Mouse (Mus musculus): ENCODE measurements at regions not wholly inside any gene's neighbourhood (a gene's known extent, or its start where the extent isn't known, plus 50 kb on each side); places are given as distances from the start of the nearest gene placed in this dataset.

DNA sequence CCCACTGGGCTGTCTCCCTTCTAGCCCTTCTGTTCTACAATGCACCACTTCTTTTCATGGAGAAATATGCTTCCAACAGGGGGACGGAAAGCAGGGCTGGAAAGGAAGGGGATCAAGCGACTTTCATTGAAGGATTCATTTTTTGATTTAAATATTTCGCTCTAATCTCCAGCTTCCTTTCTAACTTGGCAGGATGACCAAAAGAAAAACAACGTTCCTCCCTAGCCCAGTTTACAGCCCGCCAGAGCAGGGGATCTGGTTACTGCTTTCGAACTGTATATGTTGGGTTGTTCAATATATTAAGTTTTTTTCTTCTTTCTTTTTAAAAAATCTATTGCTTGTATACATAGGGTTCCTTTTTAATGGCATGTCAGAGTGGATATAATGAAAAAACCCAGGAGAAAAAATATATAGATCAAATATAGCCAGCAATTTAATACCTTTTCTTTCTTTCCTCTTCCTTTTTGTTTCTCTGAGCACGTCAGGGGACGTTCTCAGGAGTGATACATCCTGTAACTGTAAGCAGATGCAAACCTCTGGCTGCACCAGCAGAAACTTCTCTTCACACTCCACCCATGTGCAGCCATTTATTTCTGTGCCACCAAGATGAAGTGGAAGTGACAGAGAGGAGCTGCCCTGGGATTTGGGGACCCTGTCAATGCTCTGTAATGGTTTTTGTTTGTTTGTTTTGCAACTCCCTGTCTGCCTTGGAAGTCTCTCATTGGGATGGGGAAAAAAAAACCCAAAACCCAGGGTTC, 406.7 kb downstream of the Ccdc171 start:
- Histone ChIP-seq H3K27me3 (ENCODE audit: control insufficient read depth, insufficient read depth, low read length) (no peaks in the 10 kb centered on the region), H3K4me3 (ENCODE audit: extremely low read depth, insufficient read depth, insufficient read length) (no peak overlapping the region), H3K27ac (ENCODE audit: insufficient read depth, low read length) (no peak overlapping the region), H3K36me3 (ENCODE audit: control insufficient read depth, insufficient read depth, low read length) (no peaks in the 10 kb centered on the region), H3K4me1 (ENCODE audit: control insufficient read depth, insufficient read depth, insufficient read length) (no peaks in the 10 kb centered on the region)
- 74% methylated on average over 8 of the region's 8 CpGs for WGBS
- no peak for DNase-seq (ENCODE audit: low read depth in 1 of 2, low spot score in 2 of 2)
- TF ChIP-seq POLR2A (IDR thresholded peaks at IDR 0.05; ENCODE audit: low read depth, low read length) (no peak), CTCF (IDR thresholded peaks at IDR 0.05; ENCODE audit: extremely low read depth, insufficient read depth, insufficient read length, insufficient replicate concordance) (no peak)

DNA sequence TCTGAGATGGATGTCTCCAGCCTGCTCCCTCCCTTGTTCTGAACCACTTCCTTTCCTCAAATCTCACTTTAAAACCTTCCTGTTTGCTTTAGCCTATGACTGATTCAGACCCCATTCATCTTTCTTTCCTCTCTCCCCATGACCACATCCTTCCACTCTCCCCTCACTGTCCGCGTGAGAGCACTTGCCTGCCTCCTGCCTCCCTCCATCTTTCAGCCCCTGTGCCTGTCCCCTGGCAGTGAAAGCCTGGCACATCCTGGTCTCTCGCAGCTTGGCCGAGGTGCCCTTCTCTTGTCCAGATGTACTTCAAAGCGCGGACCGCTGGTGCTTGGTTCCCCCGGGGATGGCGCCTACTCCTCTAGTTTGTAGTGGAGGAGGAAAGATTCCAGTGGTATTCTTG, 416.3 kb downstream of the Ccdc171 start:
- Histone ChIP-seq H3K27ac (ENCODE audit: insufficient read depth, low read length) (no peak overlapping the region), H3K27me3 (ENCODE audit: control insufficient read depth, insufficient read depth, low read length) (no peaks in the 10 kb centered on the region), H3K4me1 (ENCODE audit: control insufficient read depth, insufficient read depth, insufficient read length) (no peaks in the 10 kb centered on the region), H3K36me3 (ENCODE audit: control insufficient read depth, insufficient read depth, low read length) (no peaks in the 10 kb centered on the region), H3K4me3 (ENCODE audit: extremely low read depth, insufficient read depth, insufficient read length) (no peak overlapping the region)
- no peak for TF ChIP-seq POLR2A (IDR thresholded peaks at IDR 0.05; ENCODE audit: low read depth, low read length)
- TF ChIP-seq CTCF (IDR thresholded peaks at IDR 0.05; ENCODE audit: extremely low read depth, insufficient read depth, insufficient read length, insufficient replicate concordance), result no peak
- DNase-seq (ENCODE audit: low read depth in 1 of 2, low spot score in 2 of 2), result no peak
- WGBS, result 22% methylated on average over 9 of the region's 9 CpGs

DNA sequence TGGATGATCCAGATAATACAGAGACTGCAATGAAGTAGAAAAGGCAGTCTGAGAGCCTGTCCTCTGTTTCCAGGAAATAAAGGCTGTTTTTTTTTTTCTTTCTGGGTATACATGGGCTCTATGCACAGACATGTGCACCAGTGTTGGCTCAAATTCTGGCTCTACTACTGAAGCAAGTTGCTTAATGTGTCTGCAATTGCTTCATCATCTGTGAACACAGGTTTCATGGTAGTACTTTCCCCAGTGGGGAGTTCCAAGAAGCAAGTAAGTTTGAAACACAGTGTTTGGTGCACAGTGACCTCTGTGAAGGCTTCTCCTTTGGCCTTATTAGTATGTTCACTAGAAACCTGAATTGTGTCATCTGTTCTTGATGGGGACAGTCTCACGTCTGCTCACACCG, 424.3 kb downstream of the Ccdc171 start:
- 92% methylated on average over 2 of the region's 2 CpGs for WGBS
- H3K4me1 ChIP-seq (ENCODE audit: control insufficient read depth, insufficient read depth, insufficient read length), result no peaks in the 10 kb centered on the region
- no peak overlapping the region for H3K27ac ChIP-seq (ENCODE audit: insufficient read depth, low read length)
- no peaks in the 10 kb centered on the region for H3K27me3 ChIP-seq (ENCODE audit: control insufficient read depth, insufficient read depth, low read length)
- no peaks in the 10 kb centered on the region for H3K36me3 ChIP-seq (ENCODE audit: control insufficient read depth, insufficient read depth, low read length)
- H3K4me3 ChIP-seq (ENCODE audit: extremely low read depth, insufficient read depth, insufficient read length), result no peak overlapping the region
- no peak for DNase-seq (ENCODE audit: low read depth in 1 of 2, low spot score in 2 of 2)
- TF ChIP-seq CTCF (IDR thresholded peaks at IDR 0.05; ENCODE audit: extremely low read depth, insufficient read depth, insufficient read length, insufficient replicate concordance) (no peak), POLR2A (IDR thresholded peaks at IDR 0.05; ENCODE audit: low read depth, low read length) (no peak)

DNA sequence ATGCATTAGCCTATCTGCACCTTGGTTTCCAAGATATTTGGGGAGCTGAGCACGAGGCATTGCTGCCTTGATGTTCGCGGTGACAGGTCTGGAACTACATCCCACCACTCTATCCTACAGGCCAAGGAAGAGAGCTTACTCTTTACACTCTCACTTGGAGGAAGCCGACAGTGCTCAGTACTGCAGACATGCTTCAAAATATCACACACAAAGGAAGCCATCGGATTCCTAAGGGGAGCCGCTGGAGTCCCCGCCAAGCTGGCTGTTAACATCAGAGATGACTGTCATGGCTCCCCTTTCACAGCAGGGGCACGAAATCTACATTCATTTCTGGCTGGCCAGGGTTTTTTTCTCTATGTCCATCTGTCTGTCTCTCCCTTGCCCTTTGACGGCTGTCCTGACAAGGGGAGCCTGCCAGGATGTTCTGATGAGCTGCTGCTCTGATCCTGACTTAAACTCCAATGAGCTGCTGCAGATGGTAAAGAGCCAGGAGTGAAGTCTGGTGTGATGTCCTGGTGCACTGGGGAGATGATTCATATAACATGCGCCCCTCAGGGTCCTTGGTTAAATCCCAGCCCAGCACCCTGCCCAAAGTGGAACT, 425.6 kb downstream of the Ccdc171 start:
- no peaks in the 10 kb centered on the region for H3K27me3 ChIP-seq (ENCODE audit: control insufficient read depth, insufficient read depth, low read length)
- H3K36me3 ChIP-seq (ENCODE audit: control insufficient read depth, insufficient read depth, low read length), result no peaks in the 10 kb centered on the region
- H3K4me1 ChIP-seq (ENCODE audit: control insufficient read depth, insufficient read depth, insufficient read length), result no peaks in the 10 kb centered on the region
- no peak overlapping the region for H3K27ac ChIP-seq (ENCODE audit: insufficient read depth, low read length)
- TF ChIP-seq POLR2A (IDR thresholded peaks at IDR 0.05; ENCODE audit: low read depth, low read length) (no peak), CTCF (IDR thresholded peaks at IDR 0.05; ENCODE audit: extremely low read depth, insufficient read depth, insufficient read length, insufficient replicate concordance) (no peak)
- no peak for DNase-seq (ENCODE audit: low read depth in 1 of 2, low spot score in 2 of 2)
- H3K4me3 ChIP-seq (ENCODE audit: extremely low read depth, insufficient read depth, insufficient read length), result no peak overlapping the region
- 90% methylated on average over 10 of the region's 10 CpGs for WGBS

DNA sequence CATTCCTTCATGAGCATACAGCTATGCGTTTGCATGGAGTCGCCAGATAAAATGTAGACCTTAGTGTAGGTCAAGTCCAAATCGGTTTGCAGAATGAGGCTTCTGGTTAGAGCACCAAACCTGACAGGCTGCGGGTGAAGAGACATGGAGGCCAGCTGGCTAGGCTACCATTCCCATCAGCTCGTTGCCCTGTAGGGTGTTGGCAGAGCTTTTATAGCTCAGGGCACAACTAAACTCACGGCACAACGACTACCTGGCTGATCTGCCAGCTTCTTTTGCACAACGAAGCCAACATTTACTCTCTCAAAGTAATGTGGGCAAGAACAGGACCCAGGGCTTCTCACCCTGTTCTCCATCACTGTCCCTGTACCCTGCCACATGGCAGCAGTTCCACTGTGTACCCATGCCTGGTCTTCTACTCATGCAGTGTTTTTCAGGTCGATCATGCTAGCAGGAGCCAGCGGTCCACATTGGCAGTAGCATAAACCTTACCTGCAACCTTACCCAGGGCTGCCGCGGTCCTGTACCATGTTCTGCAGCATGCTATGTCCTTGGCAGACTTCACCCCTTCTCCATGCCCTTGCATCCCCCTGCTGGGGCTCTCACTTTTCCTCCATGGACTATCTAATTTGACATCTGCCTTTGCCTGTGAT, 431.0 kb downstream of the Ccdc171 start:
- TF ChIP-seq POLR2A (IDR thresholded peaks at IDR 0.05; ENCODE audit: low read depth, low read length) (no peak), CTCF (IDR thresholded peaks at IDR 0.05; ENCODE audit: extremely low read depth, insufficient read depth, insufficient read length, insufficient replicate concordance) (no peak)
- DNase-seq (ENCODE audit: low read depth in 1 of 2, low spot score in 2 of 2), result no peak
- H3K36me3 ChIP-seq (ENCODE audit: control insufficient read depth, insufficient read depth, low read length), result no peaks in the 10 kb centered on the region
- WGBS, result 89% methylated on average over 12 of the region's 12 CpGs
- H3K4me3 ChIP-seq (ENCODE audit: extremely low read depth, insufficient read depth, insufficient read length), result no peak overlapping the region
- no peak overlapping the region for H3K27ac ChIP-seq (ENCODE audit: insufficient read depth, low read length)
- H3K4me1 ChIP-seq (ENCODE audit: control insufficient read depth, insufficient read depth, insufficient read length), result no peaks in the 10 kb centered on the region
- H3K27me3 ChIP-seq (ENCODE audit: control insufficient read depth, insufficient read depth, low read length), result no peaks in the 10 kb centered on the region

DNA sequence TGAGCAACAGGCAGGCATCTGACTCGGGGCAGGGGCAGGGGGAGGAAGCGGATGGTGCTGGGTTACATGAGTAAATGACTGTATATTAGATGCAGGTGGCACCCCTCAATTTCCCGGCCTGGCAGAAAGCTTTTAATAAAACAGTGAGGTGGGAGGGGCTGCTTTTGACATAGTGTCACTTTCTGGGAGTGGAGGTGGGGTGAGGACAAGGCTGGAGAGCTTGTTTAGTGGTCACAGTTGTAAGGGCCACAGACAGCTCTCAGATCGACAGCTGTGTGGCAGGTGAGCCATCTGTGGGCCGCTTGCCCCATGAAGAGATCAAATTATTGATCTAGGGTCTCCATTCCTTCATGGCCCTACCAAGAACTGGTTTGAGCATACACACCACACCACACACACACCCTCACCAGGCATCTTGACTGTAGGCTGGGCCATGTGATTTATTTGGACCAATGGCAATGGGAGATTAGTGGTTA, 431.9 kb downstream of the Ccdc171 start:
- Histone ChIP-seq H3K36me3 (ENCODE audit: control insufficient read depth, insufficient read depth, low read length) (no peaks in the 10 kb centered on the region), H3K4me1 (ENCODE audit: control insufficient read depth, insufficient read depth, insufficient read length) (no peaks in the 10 kb centered on the region), H3K27me3 (ENCODE audit: control insufficient read depth, insufficient read depth, low read length) (no peaks in the 10 kb centered on the region), H3K27ac (ENCODE audit: insufficient read depth, low read length) (no peak overlapping the region), H3K4me3 (ENCODE audit: extremely low read depth, insufficient read depth, insufficient read length) (no peak overlapping the region)
- WGBS, result 54% methylated on average over 5 of the region's 5 CpGs
- TF ChIP-seq POLR2A (IDR thresholded peaks at IDR 0.05; ENCODE audit: low read depth, low read length) (no peak), CTCF (IDR thresholded peaks at IDR 0.05; ENCODE audit: extremely low read depth, insufficient read depth, insufficient read length, insufficient replicate concordance) (no peak)
- DNase-seq (ENCODE audit: low read depth in 1 of 2, low spot score in 2 of 2), result no peak
